Mouse (Mus musculus) heart, embryonic 12.5 days (tissue): ENCODE measurements around the gene Dennd2d. TPM values are rescaled to one million over a fixed set of nuclear protein-coding genes. Genes with fewer than 3 reads are reported as not detected.

Experiments
- ATAC-seq: fragments of 200-750 bp; cut with Nextera tagmentation; 2 replicates; pipeline ENCODE4 v1.8.0; 2017; ENCODE audit warnings: moderate TSS enrichment, moderate library complexity; ENCODE audit not compliant: insufficient number of reproducible peaks, low FRiP score
- H3K27ac ChIP-seq: fragments of 300-500 bp; sonication (generic); 2 replicates; pipeline ENCODE4 v1.5.1; 2016; ENCODE audit warnings: mild to moderate bottlenecking, moderate library complexity; ENCODE audit not compliant: poor library complexity, severe bottlenecking
- H3K27me3 ChIP-seq: fragments of 300-500 bp; sonication (generic); replicated peaks from 2 replicates; pipeline ENCODE4 v1.6.1; 2016; ENCODE audit warnings: mild to moderate bottlenecking, moderate library complexity
- H3K36me3 ChIP-seq: fragments of 300-500 bp; sonication (generic); 2 replicates; pipeline ENCODE4 v1.6.1; 2016; ENCODE audit warnings: mild to moderate bottlenecking, moderate library complexity
- H3K4me1 ChIP-seq: fragments of 300-500 bp; sonication (generic); replicated peaks from 2 replicates; pipeline ENCODE4 v1.6.1; 2016; ENCODE audit warnings: mild to moderate bottlenecking
- H3K4me2 ChIP-seq: fragments of 300-500 bp; sonication (generic); 2 replicates; pipeline ENCODE4 v1.6.1; 2016; ENCODE audit warnings: mild to moderate bottlenecking, moderate library complexity
- H3K4me3 ChIP-seq: fragments of 300-500 bp; sonication (generic); 2 replicates; pipeline ENCODE4 v1.5.1; 2016; ENCODE audit warnings: mild to moderate bottlenecking
- H3K9ac ChIP-seq: fragments of 300-500 bp; sonication (generic); 2 replicates; pipeline ENCODE4 v1.6.1; 2016; ENCODE audit warnings: mild to moderate bottlenecking, moderate library complexity
- H3K9me3 ChIP-seq: fragments of 300-500 bp; sonication (generic); replicated peaks from 2 replicates; pipeline ENCODE4 v1.6.1; 2016; ENCODE audit warnings: mild to moderate bottlenecking, moderate library complexity
- WGBS: fragments of 180-500 bp; shearing (Covaris S2); methylation state at CpG from one replicate; pipeline ENCODE4 v1.1.7; 2016; 5-methylcytosine and 5-hydroxymethylcytosine counted together
- polyA plus RNA-seq: library from polyadenylated mRNA; unstranded; fragments of >200 nt; fragmentation: Nextera tagmentation; extraction: Ambion mirVana; gene quantifications from 2 replicates; pipeline ENCODE4 v1.2.1, GENCODE M21; 2016

The Dennd2d gene
- polyA plus RNA-seq, 1 experiment from 2014 or later, result 2.0 TPM

- Histone ChIP-seq H3K36me3 (no peaks in the 10 kb centered on the region), H3K9me3 (no peaks in the 10 kb centered on the region), H3K4me1 (peaks cover 11% of the 10 kb centered on the region; the same call in 1 of the 2 replicates), H3K27ac (no peak overlapping the region), H3K9ac (no peak overlapping the region), H3K4me3 (no peak overlapping the region), H3K27me3 (peaks cover 8% of the 10 kb centered on the region; the same call in 1 of the 2 replicates), H3K4me2 (peak overlapping the region; percentile 97)
- peak; percentile 43; the same call in 1 of the 2 replicates for ATAC-seq
- 47% methylated on average over 7 of the region's 7 CpGs for WGBS
Measured at GRCm38 (mm10) chr3:106483297-106483696, 1.1 kb downstream of the Dennd2d start.

- WGBS, result 62% methylated on average over 4 of the region's 4 CpGs
- no peaks in the 10 kb centered on the region for H3K36me3 ChIP-seq
- H3K4me2 ChIP-seq, result no peak overlapping the region
- no peak for ATAC-seq
- no peak overlapping the region for H3K27ac ChIP-seq
- H3K27me3 ChIP-seq, result peaks cover 8% of the 10 kb centered on the region; the same call in 1 of the 2 replicates
- no peaks in the 10 kb centered on the region for H3K9me3 ChIP-seq
- H3K4me1 ChIP-seq, result peaks cover 11% of the 10 kb centered on the region; the same call in 1 of the 2 replicates
- no peak overlapping the region for H3K4me3 ChIP-seq
- no peak overlapping the region for H3K9ac ChIP-seq
Measured at GRCm38 (mm10) chr3:106483796-106484405, 1.7 kb downstream of the Dennd2d start.

GRCm38 (mm10) chr3:106484861-106485260 lies 2.7 kb downstream of the Dennd2d start:
- H3K27ac ChIP-seq, result no peak overlapping the region
- H3K4me2 ChIP-seq, result no peak overlapping the region
- H3K27me3 ChIP-seq, result peaks cover 8% of the 10 kb centered on the region; the same call in 1 of the 2 replicates
- H3K4me1 ChIP-seq, result peaks cover 11% of the 10 kb centered on the region; the same call in 1 of the 2 replicates
- no peak overlapping the region for H3K9ac ChIP-seq
- 86% methylated on average over 3 of the region's 3 CpGs for WGBS
- no peak overlapping the region for H3K4me3 ChIP-seq
- H3K36me3 ChIP-seq, result no peaks in the 10 kb centered on the region
- H3K9me3 ChIP-seq, result no peaks in the 10 kb centered on the region
- no peak for ATAC-seq

- H3K27ac ChIP-seq, result no peak overlapping the region
- no peaks in the 10 kb centered on the region for H3K9me3 ChIP-seq
- no peak overlapping the region for H3K4me2 ChIP-seq
- no peak overlapping the region for H3K9ac ChIP-seq
- WGBS, result 74% methylated on average over 5 of the region's 5 CpGs
- peaks cover 11% of the 10 kb centered on the region; the same call in 1 of the 2 replicates for H3K4me1 ChIP-seq
- peaks cover 8% of the 10 kb centered on the region; the same call in 1 of the 2 replicates for H3K27me3 ChIP-seq
- H3K36me3 ChIP-seq, result no peaks in the 10 kb centered on the region
- no peak for ATAC-seq
- H3K4me3 ChIP-seq, result no peak overlapping the region
Measured at GRCm38 (mm10) chr3:106485810-106486209, 3.6 kb downstream of the Dennd2d start.

DNA sequence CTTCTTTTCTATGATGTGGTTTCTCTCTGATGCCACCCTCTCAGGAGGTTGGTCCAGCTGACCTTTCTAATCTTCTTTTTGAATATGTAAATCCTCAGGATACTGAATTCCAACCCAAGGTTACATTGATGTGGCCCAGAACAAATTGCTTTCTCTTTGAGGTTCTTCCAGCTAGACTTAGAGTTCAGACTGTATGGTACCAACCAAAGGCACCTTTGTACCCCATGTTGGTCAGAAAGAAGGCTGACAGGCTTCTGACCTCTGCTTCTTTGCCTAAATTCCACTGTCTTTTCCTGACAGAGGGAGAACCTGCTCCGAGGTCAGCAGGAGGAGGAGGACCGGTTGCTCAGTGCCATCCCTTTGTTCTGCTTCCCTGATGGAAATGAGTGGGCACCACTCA lies 5.3 kb downstream of the Dennd2d start:
- 82% methylated on average over 2 of the region's 2 CpGs for WGBS

DNA sequence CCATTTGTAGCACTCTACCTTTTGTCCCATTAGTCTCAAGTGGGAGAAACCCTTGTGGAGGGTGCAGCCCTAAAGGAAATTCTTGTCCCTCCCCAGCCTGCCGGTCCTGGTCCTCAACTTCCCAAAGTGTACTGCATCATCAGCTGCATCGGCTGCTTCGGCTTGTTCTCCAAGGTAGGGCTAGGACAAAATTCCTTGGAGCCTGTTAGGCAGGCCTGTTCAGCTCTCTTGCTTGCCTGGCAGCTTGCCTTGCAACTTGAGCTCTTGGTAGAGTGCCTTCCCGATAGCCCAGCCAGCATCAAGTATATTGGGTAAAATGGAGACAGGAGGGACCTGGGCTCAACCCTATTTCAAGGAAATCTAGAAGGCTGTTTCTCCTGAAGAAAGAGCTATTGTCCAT lies 8.0 kb downstream of the Dennd2d start:
- ATAC-seq, result no peak
- Histone ChIP-seq H3K9ac (no peak overlapping the region), H3K4me2 (no peak overlapping the region), H3K27me3 (no peaks in the 10 kb centered on the region), H3K36me3 (no peaks in the 10 kb centered on the region), H3K4me1 (peaks cover 22% of the 10 kb centered on the region), H3K27ac (no peak overlapping the region), H3K4me3 (no peak overlapping the region), H3K9me3 (no peaks in the 10 kb centered on the region)
- whole genome bisulfite sequencing, result 80% methylated on average over 4 of the region's 4 CpGs

More for the DNA sequence above, 5.3 kb downstream of the Dennd2d start:
- H3K36me3 ChIP-seq, result no peaks in the 10 kb centered on the region
- no peak overlapping the region for H3K4me3 ChIP-seq
- no peak overlapping the region for H3K27ac ChIP-seq
- H3K27me3 ChIP-seq, result no peaks in the 10 kb centered on the region
- no peak for ATAC-seq
- H3K9ac ChIP-seq, result no peak overlapping the region
- no peaks in the 10 kb centered on the region for H3K9me3 ChIP-seq
- no peak overlapping the region for H3K4me2 ChIP-seq
- peaks cover 20% of the 10 kb centered on the region; the same call in 1 of the 2 replicates for H3K4me1 ChIP-seq

DNA sequence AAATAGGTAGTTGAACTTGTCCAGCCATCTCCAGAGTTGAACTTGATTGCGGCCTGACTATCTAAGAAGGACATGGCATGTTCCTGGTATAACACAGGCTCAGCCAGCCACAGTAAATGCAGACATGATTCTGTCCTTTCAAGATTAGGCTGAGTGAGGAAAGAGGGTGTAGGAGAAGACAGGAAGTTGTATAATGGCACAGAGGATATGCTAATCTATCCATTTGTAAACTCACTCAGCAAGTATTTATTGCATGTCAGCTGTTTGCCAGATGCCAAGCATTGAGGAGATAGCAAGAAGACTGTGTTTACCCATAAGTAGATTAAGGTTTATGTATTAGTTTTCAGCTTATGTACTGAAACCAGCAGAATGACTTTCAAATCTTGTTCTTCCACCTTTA lies 10.5 kb downstream of the Dennd2d start:
- ATAC-seq, result no peak
- no peaks in the 10 kb centered on the region for H3K27me3 ChIP-seq
- no peak overlapping the region for H3K4me3 ChIP-seq
- H3K9ac ChIP-seq, result no peak overlapping the region
- H3K36me3 ChIP-seq, result no peaks in the 10 kb centered on the region
- no peak overlapping the region for H3K4me2 ChIP-seq
- no peaks in the 10 kb centered on the region for H3K9me3 ChIP-seq
- H3K27ac ChIP-seq, result no peak overlapping the region
- WGBS, result 61% methylated on average over 1 of the region's 1 CpGs
- H3K4me1 ChIP-seq, result peaks cover 35% of the 10 kb centered on the region

GRCm38 (mm10) chr3:106493202-106493601 lies 11.0 kb downstream of the Dennd2d start:
- Histone ChIP-seq H3K4me3 (no peak overlapping the region), H3K4me1 (peaks cover 36% of the 10 kb centered on the region), H3K36me3 (no peaks in the 10 kb centered on the region), H3K27ac (peak overlapping the region; percentile 51), H3K27me3 (no peaks in the 10 kb centered on the region), H3K9me3 (no peaks in the 10 kb centered on the region), H3K9ac (no peak overlapping the region), H3K4me2 (no peak overlapping the region)
- 67% methylated on average over 8 of the region's 8 CpGs for WGBS
- ATAC-seq, result no peak

DNA sequence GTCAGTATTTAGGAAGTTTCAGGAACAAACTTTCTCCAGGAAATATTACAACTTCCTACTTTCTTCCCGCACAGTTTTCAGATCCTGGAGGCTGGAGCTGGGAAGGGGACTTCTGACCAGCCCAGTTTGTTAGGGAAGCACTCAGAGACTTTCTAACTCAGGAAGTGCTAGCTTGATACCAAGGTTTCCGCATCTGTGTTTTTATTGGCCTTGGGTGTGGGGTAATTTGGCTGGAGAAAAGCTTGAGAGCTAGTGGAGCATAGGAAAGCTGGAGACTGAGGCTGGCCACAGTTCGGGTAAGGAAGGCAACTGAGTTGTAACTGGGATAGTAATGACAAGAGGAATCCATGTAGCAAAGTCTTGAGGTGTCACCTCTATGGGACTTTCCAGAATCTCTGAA lies 11.7 kb downstream of the Dennd2d start:
- H3K9ac ChIP-seq, result no peak overlapping the region
- ATAC-seq, result 0 out of 2 replicates have a peak, but pooled peaks have one; percentile 65
- H3K27ac ChIP-seq, result peak overlapping the region; percentile 51
- no peak overlapping the region for H3K4me2 ChIP-seq
- peaks cover 36% of the 10 kb centered on the region for H3K4me1 ChIP-seq
- WGBS, result 40% methylated on average over 3 of the region's 3 CpGs
- H3K9me3 ChIP-seq, result no peaks in the 10 kb centered on the region
- H3K4me3 ChIP-seq, result no peak overlapping the region
- no peaks in the 10 kb centered on the region for H3K27me3 ChIP-seq
- no peaks in the 10 kb centered on the region for H3K36me3 ChIP-seq

GRCm38 (mm10) chr3:106494417-106494950 lies 12.3 kb downstream of the Dennd2d start:
- Histone ChIP-seq H3K27ac (peak overlapping the region; percentile 45), H3K9ac (no peak overlapping the region), H3K4me1 (peaks cover 36% of the 10 kb centered on the region), H3K27me3 (no peaks in the 10 kb centered on the region), H3K4me2 (no peak overlapping the region), H3K36me3 (no peaks in the 10 kb centered on the region), H3K9me3 (no peaks in the 10 kb centered on the region), H3K4me3 (no peak overlapping the region)
- ATAC-seq, result no peak
- 38% methylated on average over 1 of the region's 1 CpGs for WGBS

- Histone ChIP-seq H3K9me3 (no peaks in the 10 kb centered on the region), H3K4me2 (no peak overlapping the region), H3K36me3 (no peaks in the 10 kb centered on the region), H3K27ac (peak overlapping the region; percentile 20), H3K27me3 (no peaks in the 10 kb centered on the region), H3K4me3 (no peak overlapping the region), H3K4me1 (peaks cover 36% of the 10 kb centered on the region), H3K9ac (no peak overlapping the region)
- ATAC-seq, result no peak; the same call in 1 of the 2 replicates
- WGBS, result 70% methylated on average over 1 of the region's 1 CpGs
Measured at GRCm38 (mm10) chr3:106495346-106496044, 13.3 kb downstream of the Dennd2d start.
